Mouse (Mus musculus) spleen, postnatal 0 days (tissue): ENCODE results near the gene Adam4. TPM values are rescaled to one million over a fixed set of nuclear protein-coding genes. Genes with fewer than 3 reads are reported as not detected.

Experiments
- polyA plus RNA-seq: library from polyadenylated mRNA; unstranded; fragments of >200 nt; fragmentation: Nextera tagmentation; extraction: Ambion mirVana; gene quantifications from 2 replicates; pipeline ENCODE4 v1.2.1, GENCODE M21; 2015

The Adam4 gene
- 0.22 and 0.26 TPM in 2 replicates for polyA plus RNA-seq

GRCm38 (mm10) chr12:81421846-81422245 is at the start of gene Adam4:
Adam4 (minus strand) TSS chr12:81421946.

GRCm38 (mm10) chr12:81379364-81379763 is 42.4 kb downstream of the Adam4 start, which contains the start of gene Gm4787:
Gm4787 (minus strand) TSS chr12:81379464.

Other genes starting within 250 kb of the Adam4 start
- gene Slc8a3, start 88.8 kb downstream of the Adam4 start, polyA plus RNA-seq = 0.05 TPM in 1 of 2 replicates, not detected in the other
- 0.10 and 0.12 TPM in 2 replicates for gene Gm4787, start 42.5 kb downstream of the Adam4 start, polyA plus RNA-seq
- gene Cox16, start 63.2 kb upstream of the Adam4 start, polyA plus RNA-seq = 116 and 131 TPM in 2 replicates
- gene Gm20498, start 111.0 kb upstream of the Adam4 start, polyA plus RNA-seq = 10.8 and 12.6 TPM in 2 replicates
- gene Synj2bp, start 111.0 kb upstream of the Adam4 start, polyA plus RNA-seq = 21.0 and 21.7 TPM in 2 replicates
- 0.06 TPM in 1 of 2 replicates, not detected in the other for gene Adam21, start 146.5 kb upstream of the Adam4 start, polyA plus RNA-seq
- gene Med6, start 173.1 kb upstream of the Adam4 start, polyA plus RNA-seq = 30.2 and 41.2 TPM in 2 replicates
- gene Ttc9, start 209.3 kb upstream of the Adam4 start, polyA plus RNA-seq = 0.17 and 0.42 TPM in 2 replicates